Mouse (Mus musculus): Measurements from ENCODE around the gene Gpcpd1. TPM values are rescaled to one million over a fixed set of nuclear protein-coding genes. Genes with fewer than 3 reads are reported as not detected.
"Not testable (repeated sequence)": the region's sequence is repeated elsewhere in the genome, so short reads cannot be mapped to it uniquely, and the experiment has no call there.

The Gpcpd1 gene
- polyA plus RNA-seq, 1 experiment = 1.6 TPM

- H3K36me3 ChIP-seq (ENCODE audit: control insufficient read depth, insufficient read depth, low read length) = no peaks in the 10 kb centered on the region
- no peaks in the 10 kb centered on the region for H3K27me3 ChIP-seq (ENCODE audit: control insufficient read depth, insufficient read depth, low read length)
- WGBS = 85% methylated on average over 6 of the region's 6 CpGs
- no peak for TF ChIP-seq POLR2A (IDR thresholded peaks at IDR 0.05; ENCODE audit: low read depth, low read length)
- no peak for TF ChIP-seq CTCF (IDR thresholded peaks at IDR 0.05; ENCODE audit: extremely low read depth, insufficient read length, insufficient replicate concordance, low read depth, low read length)
- peaks cover 10% of the 10 kb centered on the region; the same call in 1 of the 2 replicates for H3K4me1 ChIP-seq (ENCODE audit: control insufficient read depth, insufficient read depth, insufficient read length, low read length)
- no peak overlapping the region for H3K4me3 ChIP-seq (ENCODE audit: low read depth, low read length)
- H3K27ac ChIP-seq (ENCODE audit: insufficient read depth, low read depth, low read length) = 0 out of 2 replicates have a peak overlapping the region, but pooled peaks have one; percentile 6
Observed at GRCm38 (mm10) chr2:132599127-132599526, 11.6 kb upstream of the Gpcpd1 start.

GRCm38 (mm10) chr2:132597866-132598480 lies 10.4 kb upstream of the Gpcpd1 start:
- no peaks in the 10 kb centered on the region for H3K36me3 ChIP-seq (ENCODE audit: control insufficient read depth, insufficient read depth, low read length)
- H3K27me3 ChIP-seq (ENCODE audit: control insufficient read depth, insufficient read depth, low read length) = no peaks in the 10 kb centered on the region
- 40% methylated on average over 3 of the region's 3 CpGs for WGBS
- TF ChIP-seq CTCF (IDR thresholded peaks at IDR 0.05; ENCODE audit: extremely low read depth, insufficient read length, insufficient replicate concordance, low read depth, low read length) = no peak
- no peak for TF ChIP-seq POLR2A (IDR thresholded peaks at IDR 0.05; ENCODE audit: low read depth, low read length)
- H3K4me3 ChIP-seq (ENCODE audit: low read depth, low read length) = no peak overlapping the region
- H3K27ac ChIP-seq (ENCODE audit: insufficient read depth, low read depth, low read length) = peak overlapping the region; percentile 47
- peaks cover 10% of the 10 kb centered on the region; the same call in 1 of the 2 replicates for H3K4me1 ChIP-seq (ENCODE audit: control insufficient read depth, insufficient read depth, insufficient read length, low read length)

GRCm38 (mm10) chr2:132597226-132597625 lies 9.7 kb upstream of the Gpcpd1 start:
- 76% methylated on average over 8 of the region's 8 CpGs for WGBS
- H3K4me3 ChIP-seq (ENCODE audit: low read depth, low read length) = no peak overlapping the region
- H3K4me1 ChIP-seq (ENCODE audit: control insufficient read depth, insufficient read depth, insufficient read length, low read length) = peaks cover 10% of the 10 kb centered on the region; the same call in 1 of the 2 replicates
- no peaks in the 10 kb centered on the region for H3K36me3 ChIP-seq (ENCODE audit: control insufficient read depth, insufficient read depth, low read length)
- TF ChIP-seq CTCF (IDR thresholded peaks at IDR 0.05; ENCODE audit: extremely low read depth, insufficient read length, insufficient replicate concordance, low read depth, low read length) (no peak), POLR2A (IDR thresholded peaks at IDR 0.05; ENCODE audit: low read depth, low read length) (no peak)
- H3K27ac ChIP-seq (ENCODE audit: insufficient read depth, low read depth, low read length) = peak overlapping the region; percentile 47
- H3K27me3 ChIP-seq (ENCODE audit: control insufficient read depth, insufficient read depth, low read length) = no peaks in the 10 kb centered on the region

DNA sequence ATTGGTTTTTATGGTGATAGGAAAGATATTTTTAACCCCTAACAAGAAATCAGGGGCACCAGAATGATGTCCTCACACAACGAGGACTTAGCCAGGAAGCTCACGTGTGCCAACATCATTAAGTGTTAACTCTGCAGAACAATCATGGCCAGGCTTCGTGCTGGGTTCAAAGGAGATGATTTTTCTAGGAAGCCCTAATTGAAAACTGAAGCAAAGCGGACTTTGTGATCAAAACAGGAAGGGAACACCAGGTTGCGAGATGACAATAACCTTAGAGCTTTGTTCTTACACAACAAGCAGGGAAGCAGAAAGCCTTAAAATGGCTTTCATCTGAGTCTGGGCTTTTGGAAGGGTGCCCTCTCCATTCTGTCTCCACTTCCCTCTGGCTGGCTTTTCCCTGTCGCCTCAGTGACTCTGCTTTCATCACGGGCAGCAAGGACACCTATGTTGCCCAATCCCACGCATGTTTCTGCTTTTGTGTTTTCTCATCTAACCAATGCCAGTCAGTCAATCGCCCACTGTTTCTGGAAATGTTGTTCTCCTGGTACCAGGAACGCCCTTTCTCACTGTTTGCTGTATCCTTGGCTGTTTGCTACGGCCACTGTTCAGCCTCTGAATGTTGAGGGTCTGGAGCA lies 8.2 kb upstream of the Gpcpd1 start:
- Histone ChIP-seq H3K4me1 (ENCODE audit: control insufficient read depth, insufficient read depth, insufficient read length, low read length) (peaks cover 10% of the 10 kb centered on the region; the same call in 1 of the 2 replicates), H3K36me3 (ENCODE audit: control insufficient read depth, insufficient read depth, low read length) (no peaks in the 10 kb centered on the region), H3K4me3 (ENCODE audit: low read depth, low read length) (no peak overlapping the region), H3K27me3 (ENCODE audit: control insufficient read depth, insufficient read depth, low read length) (no peaks in the 10 kb centered on the region), H3K27ac (ENCODE audit: insufficient read depth, low read depth, low read length) (no peak overlapping the region)
- TF ChIP-seq CTCF (IDR thresholded peaks at IDR 0.05; ENCODE audit: extremely low read depth, insufficient read length, insufficient replicate concordance, low read depth, low read length) (no peak), POLR2A (IDR thresholded peaks at IDR 0.05; ENCODE audit: low read depth, low read length) (no peak)
- WGBS = 44% methylated on average over 11 of the region's 11 CpGs

- H3K4me3 ChIP-seq (ENCODE audit: low read depth, low read length) = no peak overlapping the region
- no peaks in the 10 kb centered on the region for H3K36me3 ChIP-seq (ENCODE audit: control insufficient read depth, insufficient read depth, low read length)
- no peaks in the 10 kb centered on the region for H3K27me3 ChIP-seq (ENCODE audit: control insufficient read depth, insufficient read depth, low read length)
- no peak overlapping the region for H3K27ac ChIP-seq (ENCODE audit: insufficient read depth, low read depth, low read length)
- 91% methylated on average over 3 of the region's 3 CpGs for WGBS
- H3K4me1 ChIP-seq (ENCODE audit: control insufficient read depth, insufficient read depth, insufficient read length, low read length) = peaks cover 6% of the 10 kb centered on the region; the same call in 1 of the 2 replicates
- no peak for TF ChIP-seq POLR2A (IDR thresholded peaks at IDR 0.05; ENCODE audit: low read depth, low read length)
- TF ChIP-seq CTCF (IDR thresholded peaks at IDR 0.05; ENCODE audit: extremely low read depth, insufficient read length, insufficient replicate concordance, low read depth, low read length) = no peak
Observed at GRCm38 (mm10) chr2:132592126-132592525, 4.6 kb upstream of the Gpcpd1 start.

DNA sequence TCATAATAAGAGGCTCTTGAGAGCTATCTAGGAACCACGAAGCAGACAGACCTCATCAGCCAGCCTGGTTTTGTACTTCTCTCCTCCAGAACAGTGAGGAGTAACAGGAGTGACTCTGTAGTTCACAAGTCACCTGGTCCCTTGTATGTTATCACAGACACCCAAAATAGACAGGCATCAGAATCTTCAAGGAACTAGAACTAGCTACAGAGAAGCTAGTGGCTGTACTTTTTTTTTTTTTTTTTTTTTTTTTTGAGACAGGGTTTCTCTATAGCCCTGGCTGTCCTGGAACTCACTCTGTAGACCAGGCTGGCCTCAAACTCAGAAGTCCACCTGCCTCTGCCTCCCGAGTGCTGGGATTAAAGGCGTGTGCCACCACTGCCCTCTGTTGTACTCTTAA lies 4.0 kb upstream of the Gpcpd1 start:
- WGBS = 77% methylated on average over 3 of the region's 3 CpGs
- not testable (repeated sequence) for H3K27me3 ChIP-seq (ENCODE audit: control insufficient read depth, insufficient read depth, low read length); H3K4me1 ChIP-seq (ENCODE audit: control insufficient read depth, insufficient read depth, insufficient read length, low read length); H3K27ac ChIP-seq (ENCODE audit: insufficient read depth, low read depth, low read length); H3K4me3 ChIP-seq (ENCODE audit: low read depth, low read length); H3K36me3 ChIP-seq (ENCODE audit: control insufficient read depth, insufficient read depth, low read length)

- H3K36me3 ChIP-seq (ENCODE audit: control insufficient read depth, insufficient read depth, low read length) = no peaks in the 10 kb centered on the region
- no peaks in the 10 kb centered on the region for H3K27me3 ChIP-seq (ENCODE audit: control insufficient read depth, insufficient read depth, low read length)
- 68% methylated on average over 6 of the region's 6 CpGs for WGBS
- no peak for TF ChIP-seq CTCF (IDR thresholded peaks at IDR 0.05; ENCODE audit: extremely low read depth, insufficient read length, insufficient replicate concordance, low read depth, low read length)
- no peak overlapping the region for H3K27ac ChIP-seq (ENCODE audit: insufficient read depth, low read depth, low read length)
- no peaks in the 10 kb centered on the region for H3K4me1 ChIP-seq (ENCODE audit: control insufficient read depth, insufficient read depth, insufficient read length, low read length)
- no peak overlapping the region for H3K4me3 ChIP-seq (ENCODE audit: low read depth, low read length)
Observed at GRCm38 (mm10) chr2:132589906-132590538, 2.5 kb upstream of the Gpcpd1 start.

Data from small intestine, adult 2 months (tissue).